Mouse (Mus musculus) neural tube, embryonic 13.5 days (tissue): Measurements from ENCODE around the gene Inhbb. TPM values are rescaled to one million over a fixed set of nuclear protein-coding genes. Genes with fewer than 3 reads are reported as not detected.

ENCODE experiments used
- ATAC-seq: fragments of 200-750 bp; cut with Nextera tagmentation; 2 replicates; pipeline ENCODE4 v1.8.0; 2017; ENCODE audit warnings: low read depth, mild to moderate bottlenecking, moderate TSS enrichment, moderate library complexity
- H3K27ac ChIP-seq: fragments of 300-500 bp; sonication (generic); replicated peaks from 2 replicates; pipeline ENCODE4 v1.5.1; 2015; ENCODE audit warnings: moderate library complexity, mild to moderate bottlenecking, inconsistent platforms
- H3K27me3 ChIP-seq: fragments of 300-500 bp; sonication (generic); 2 replicates; pipeline ENCODE4 v1.6.1; 2015; ENCODE audit warnings: mild to moderate bottlenecking, inconsistent platforms
- H3K36me3 ChIP-seq: fragments of 300-500 bp; sonication (generic); 2 replicates; pipeline ENCODE4 v1.6.1; 2015; ENCODE audit warnings: mild to moderate bottlenecking, inconsistent platforms
- H3K4me1 ChIP-seq: fragments of 300-500 bp; sonication (generic); replicated peaks from 2 replicates; pipeline ENCODE4 v1.6.1; 2015; ENCODE audit warnings: inconsistent platforms
- H3K4me2 ChIP-seq: fragments of 300-500 bp; sonication (generic); 2 replicates; pipeline ENCODE4 v1.6.1; 2015; ENCODE audit warnings: inconsistent platforms, mild to moderate bottlenecking, moderate library complexity
- H3K4me3 ChIP-seq: fragments of 300-500 bp; sonication (generic); 2 replicates; pipeline ENCODE4 v1.5.1; 2015; ENCODE audit warnings: mild to moderate bottlenecking, inconsistent platforms
- H3K9ac ChIP-seq: fragments of 300-500 bp; sonication (generic); 2 replicates; pipeline ENCODE4 v1.6.1; 2015; ENCODE audit warnings: moderate library complexity, mild to moderate bottlenecking, inconsistent platforms
- H3K9me3 ChIP-seq: fragments of 300-500 bp; sonication (generic); 2 replicates; pipeline ENCODE4 v1.6.1; 2016; ENCODE audit warnings: inconsistent platforms
- WGBS: fragments of 180-500 bp; shearing (Covaris S2); methylation state at CpG from one replicate; pipeline ENCODE4 v1.1.7; 2015; 5-methylcytosine and 5-hydroxymethylcytosine counted together
- polyA plus RNA-seq: library from polyadenylated mRNA; unstranded; fragments of >200 nt; fragmentation: Nextera tagmentation; extraction: Ambion mirVana; gene quantifications from 2 replicates; pipeline ENCODE4 v1.2.1, GENCODE M21; 2015

The Inhbb gene
- polyA plus RNA-seq, 1 experiment from 2014 or later = 2.4 TPM

- Histone ChIP-seq H3K27me3 (peaks cover 89% of the 10 kb centered on the region), H3K9ac (no peak overlapping the region), H3K27ac (no peak overlapping the region), H3K4me2 (peak overlapping the region; percentile 98), H3K36me3 (no peaks in the 10 kb centered on the region), H3K4me3 (no peak overlapping the region), H3K9me3 (no peaks in the 10 kb centered on the region), H3K4me1 (peaks cover 67% of the 10 kb centered on the region)
- ATAC-seq = no peak
- 75% methylated on average over 8 of the region's 8 CpGs for WGBS
Observed at GRCm38 (mm10) chr1:119417991-119418390, 4.1 kb downstream of the Inhbb start.

DNA sequence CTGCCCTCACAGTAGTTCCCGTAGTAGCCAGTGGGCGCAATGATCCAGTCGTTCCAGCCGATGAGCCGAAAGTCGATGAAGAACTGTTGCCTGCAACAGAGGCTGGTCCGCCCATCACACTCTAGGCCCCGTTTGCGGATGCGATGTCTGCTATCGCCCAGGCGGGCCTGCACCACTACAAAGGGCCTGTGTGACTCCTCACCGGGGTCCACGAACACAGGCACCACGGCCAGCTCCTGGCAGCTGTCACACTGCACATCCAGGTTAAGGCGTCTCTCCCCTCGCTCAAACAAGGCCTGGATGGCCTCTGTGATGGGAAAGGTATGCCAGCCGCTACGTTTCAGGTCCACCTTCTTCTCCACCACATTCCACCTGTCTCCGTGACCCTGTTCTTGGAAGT lies 4.5 kb downstream of the Inhbb start:
- no peak overlapping the region for H3K4me2 ChIP-seq
- no peak for ATAC-seq
- peaks cover 62% of the 10 kb centered on the region for H3K4me1 ChIP-seq
- H3K27ac ChIP-seq = no peak overlapping the region
- peaks cover 89% of the 10 kb centered on the region for H3K27me3 ChIP-seq
- no peaks in the 10 kb centered on the region for H3K9me3 ChIP-seq
- H3K4me3 ChIP-seq = no peak overlapping the region
- H3K9ac ChIP-seq = no peak overlapping the region
- 81% methylated on average over 20 of the region's 20 CpGs for whole genome bisulfite sequencing
- no peaks in the 10 kb centered on the region for H3K36me3 ChIP-seq

DNA sequence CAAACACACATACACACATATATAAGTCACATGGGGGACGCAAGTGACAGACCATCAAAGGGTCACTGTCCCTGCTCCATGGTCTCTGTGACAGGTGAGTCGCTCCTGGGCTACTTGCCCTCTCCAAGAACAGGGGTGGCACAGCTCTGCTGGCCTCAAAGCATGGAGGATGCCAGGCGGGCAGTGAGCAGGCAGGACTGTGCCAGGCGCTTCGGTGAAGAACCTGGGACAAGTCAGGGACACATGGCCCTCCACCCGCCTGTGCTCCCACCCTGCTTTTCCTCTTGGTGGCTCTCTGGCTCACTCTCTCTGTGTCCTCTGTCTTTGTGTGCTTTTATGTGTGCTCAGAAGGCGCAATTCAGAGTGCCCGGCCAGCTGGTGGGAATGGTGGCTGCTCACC lies 5.4 kb downstream of the Inhbb start:
- H3K27ac ChIP-seq = 0 out of 2 replicates have a peak overlapping the region, but pooled peaks have one; percentile 5
- no peak overlapping the region for H3K4me3 ChIP-seq
- H3K4me2 ChIP-seq = no peak overlapping the region
- peaks cover 53% of the 10 kb centered on the region for H3K4me1 ChIP-seq
- H3K9me3 ChIP-seq = no peaks in the 10 kb centered on the region
- WGBS = 57% methylated on average over 8 of the region's 8 CpGs
- no peak overlapping the region for H3K9ac ChIP-seq
- 0 out of 2 replicates have a peak, but pooled peaks have one; percentile 2 for ATAC-seq
- H3K36me3 ChIP-seq = no peaks in the 10 kb centered on the region
- peaks cover 81% of the 10 kb centered on the region for H3K27me3 ChIP-seq

DNA sequence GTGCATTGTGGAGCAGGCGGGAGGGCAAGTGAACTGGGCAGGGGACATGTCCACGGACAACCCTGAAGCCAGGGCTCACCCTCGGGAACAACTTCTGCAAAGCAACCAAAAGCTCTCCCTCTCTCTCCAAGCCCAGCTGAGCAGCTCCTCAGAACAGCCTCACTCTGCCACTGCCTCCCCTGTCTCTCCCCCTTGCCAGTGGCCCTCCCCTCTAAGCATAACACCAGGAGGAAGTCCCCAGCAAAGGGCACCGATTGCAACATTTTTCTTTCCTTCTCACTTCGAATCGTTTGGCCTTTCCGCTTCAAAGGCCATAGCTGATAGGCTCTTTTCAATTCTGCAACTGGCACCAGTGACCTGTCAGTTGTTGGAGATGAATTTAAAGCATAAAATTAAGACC lies 5.9 kb downstream of the Inhbb start:
- Histone ChIP-seq H3K27me3 (peaks cover 76% of the 10 kb centered on the region), H3K4me1 (peaks cover 49% of the 10 kb centered on the region), H3K36me3 (no peaks in the 10 kb centered on the region), H3K4me3 (no peak overlapping the region), H3K9me3 (no peaks in the 10 kb centered on the region), H3K4me2 (no peak overlapping the region), H3K27ac (no peak overlapping the region), H3K9ac (no peak overlapping the region)
- 64% methylated on average over 7 of the region's 7 CpGs for WGBS
- no peak for ATAC-seq

- Histone ChIP-seq H3K36me3 (no peaks in the 10 kb centered on the region), H3K4me2 (no peak overlapping the region), H3K27me3 (peaks cover 69% of the 10 kb centered on the region), H3K9me3 (no peaks in the 10 kb centered on the region), H3K9ac (no peak overlapping the region), H3K4me3 (no peak overlapping the region), H3K27ac (no peak overlapping the region), H3K4me1 (peaks cover 39% of the 10 kb centered on the region)
- 78% methylated on average over 8 of the region's 8 CpGs for WGBS
- ATAC-seq = no peak
Observed at GRCm38 (mm10) chr1:119415151-119415550, 6.9 kb downstream of the Inhbb start.

- Histone ChIP-seq H3K4me3 (no peak overlapping the region), H3K36me3 (no peaks in the 10 kb centered on the region), H3K9ac (no peak overlapping the region), H3K9me3 (no peaks in the 10 kb centered on the region), H3K27me3 (peaks cover 34% of the 10 kb centered on the region), H3K4me2 (no peak overlapping the region), H3K27ac (no peak overlapping the region), H3K4me1 (peaks cover 19% of the 10 kb centered on the region)
- 83% methylated on average over 5 of the region's 5 CpGs for WGBS
- no peak for ATAC-seq
Observed at GRCm38 (mm10) chr1:119410661-119411060, 11.4 kb downstream of the Inhbb start.

DNA sequence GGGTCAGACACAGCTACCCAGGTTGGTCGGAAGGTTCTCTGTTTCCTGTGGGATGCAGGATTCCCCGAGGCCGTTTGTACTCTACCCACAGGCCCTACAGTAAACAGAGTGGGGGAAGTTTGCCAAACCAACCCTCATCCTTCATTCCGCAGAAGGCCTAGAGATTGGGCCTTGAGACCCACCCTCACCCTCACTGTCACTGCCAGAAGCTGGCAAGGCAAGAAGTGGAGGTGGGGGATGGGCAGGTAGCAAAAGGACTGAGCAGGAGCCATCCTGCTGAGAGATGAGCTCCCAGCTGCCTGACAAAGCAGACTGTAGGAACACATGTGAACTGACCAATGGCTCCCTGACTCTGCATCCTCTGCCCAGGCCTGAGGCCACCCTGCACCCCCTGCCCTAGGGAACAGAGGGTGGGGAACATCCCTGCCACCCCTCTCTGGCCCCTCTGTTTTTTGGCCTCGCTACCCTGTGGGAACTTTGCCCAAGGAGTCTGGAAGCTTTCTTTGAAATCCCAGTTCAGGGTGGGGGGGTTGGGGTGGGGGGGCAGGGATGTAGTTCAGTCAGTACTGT lies 12.4 kb downstream of the Inhbb start:
- Histone ChIP-seq H3K9me3 (no peaks in the 10 kb centered on the region), H3K9ac (no peak overlapping the region), H3K36me3 (no peaks in the 10 kb centered on the region), H3K27ac (no peak overlapping the region), H3K4me1 (peaks cover 19% of the 10 kb centered on the region), H3K4me3 (no peak overlapping the region), H3K4me2 (no peak overlapping the region), H3K27me3 (peaks cover 27% of the 10 kb centered on the region)
- peak; percentile 54; the same call in 1 of the 2 replicates for ATAC-seq
- WGBS = 66% methylated on average over 5 of the region's 5 CpGs

DNA sequence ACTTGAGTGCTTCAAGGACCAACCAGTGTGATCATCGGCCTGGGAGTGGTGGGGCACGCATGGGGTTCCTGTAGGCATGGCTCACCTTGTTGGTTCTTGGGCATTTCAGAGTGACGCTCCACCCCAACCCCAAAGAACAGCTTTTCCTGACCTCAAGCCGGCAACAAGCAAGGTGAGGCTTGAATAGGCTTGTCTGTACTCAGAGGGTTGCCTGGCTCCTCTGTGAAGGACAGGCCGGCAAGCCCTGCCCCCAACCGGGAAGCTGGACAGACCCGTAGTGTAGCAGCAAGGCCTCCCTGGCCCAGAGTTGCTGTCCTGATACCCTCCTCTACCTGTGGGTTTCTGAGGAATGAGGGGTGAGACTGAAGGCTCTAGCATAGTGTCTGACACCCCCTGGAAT lies 12.9 kb downstream of the Inhbb start:
- ATAC-seq = 0 out of 2 replicates have a peak, but pooled peaks have one; percentile 7
- peaks cover 19% of the 10 kb centered on the region for H3K4me1 ChIP-seq
- whole genome bisulfite sequencing = 82% methylated on average over 7 of the region's 7 CpGs
- no peak overlapping the region for H3K27ac ChIP-seq
- no peaks in the 10 kb centered on the region for H3K9me3 ChIP-seq
- H3K4me3 ChIP-seq = no peak overlapping the region
- H3K27me3 ChIP-seq = peaks cover 22% of the 10 kb centered on the region
- H3K4me2 ChIP-seq = no peak overlapping the region
- no peak overlapping the region for H3K9ac ChIP-seq
- no peaks in the 10 kb centered on the region for H3K36me3 ChIP-seq

DNA sequence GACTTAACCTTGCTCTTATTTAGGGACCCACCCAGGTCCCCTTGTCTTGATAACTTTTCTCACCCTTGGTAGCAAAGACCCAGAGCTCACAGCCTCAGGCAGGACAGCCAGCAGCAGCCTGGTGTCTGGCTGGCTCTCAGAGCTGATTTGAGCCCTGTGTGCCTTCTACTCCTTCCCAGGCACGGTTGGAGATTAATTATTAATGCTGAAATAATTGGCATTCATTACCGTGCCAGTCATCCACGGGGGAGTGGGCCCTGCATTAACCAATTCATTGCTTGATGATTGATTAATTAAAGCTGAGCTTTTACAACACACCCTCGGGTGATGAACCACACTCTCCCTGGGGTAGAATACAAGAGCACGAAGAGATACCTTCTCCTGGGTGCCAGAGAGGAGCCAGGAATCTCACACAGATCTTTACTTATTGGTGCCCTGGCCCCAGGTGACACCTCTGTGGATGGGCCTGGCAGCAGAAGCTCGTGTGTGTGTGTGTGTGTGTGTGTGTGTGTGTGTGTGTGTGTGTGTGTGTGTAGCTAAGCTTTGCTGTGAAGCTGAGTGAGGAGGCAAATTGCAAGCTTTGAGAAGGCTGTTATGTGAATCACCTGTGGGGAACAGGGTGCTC lies 14.2 kb downstream of the Inhbb start:
- ATAC-seq = peak; percentile 47
- H3K27me3 ChIP-seq = peaks cover 12% of the 10 kb centered on the region
- H3K4me2 ChIP-seq = no peak overlapping the region
- H3K27ac ChIP-seq = no peak overlapping the region
- no peak overlapping the region for H3K4me3 ChIP-seq
- no peak overlapping the region for H3K9ac ChIP-seq
- H3K9me3 ChIP-seq = no peaks in the 10 kb centered on the region
- WGBS = 18% methylated on average over 6 of the region's 6 CpGs
- H3K36me3 ChIP-seq = no peaks in the 10 kb centered on the region
- H3K4me1 ChIP-seq = peaks cover 19% of the 10 kb centered on the region

- WGBS = 44% methylated on average over 3 of the region's 3 CpGs
- Histone ChIP-seq H3K4me2 (no peak overlapping the region), H3K9me3 (no peaks in the 10 kb centered on the region), H3K27me3 (peaks cover 7% of the 10 kb centered on the region), H3K36me3 (no peaks in the 10 kb centered on the region), H3K4me1 (peaks cover 16% of the 10 kb centered on the region), H3K9ac (no peak overlapping the region), H3K27ac (no peak overlapping the region), H3K4me3 (no peak overlapping the region)
- no peak for ATAC-seq
Observed at GRCm38 (mm10) chr1:119404798-119405197, 17.2 kb downstream of the Inhbb start.

- H3K9me3 ChIP-seq = no peaks in the 10 kb centered on the region
- no peak overlapping the region for H3K4me2 ChIP-seq
- 81% methylated on average over 4 of the region's 4 CpGs for WGBS
- H3K9ac ChIP-seq = no peak overlapping the region
- no peaks in the 10 kb centered on the region for H3K36me3 ChIP-seq
- no peak overlapping the region for H3K27ac ChIP-seq
- no peak for ATAC-seq
- H3K27me3 ChIP-seq = peaks cover 7% of the 10 kb centered on the region
- H3K4me3 ChIP-seq = no peak overlapping the region
- H3K4me1 ChIP-seq = peaks cover 11% of the 10 kb centered on the region
Observed at GRCm38 (mm10) chr1:119404341-119404740, 17.7 kb downstream of the Inhbb start.

GRCm38 (mm10) chr1:119401249-119401648 lies 20.8 kb downstream of the Inhbb start:
- 70% methylated on average over 4 of the region's 4 CpGs for WGBS
- no peaks in the 10 kb centered on the region for H3K9me3 ChIP-seq

DNA sequence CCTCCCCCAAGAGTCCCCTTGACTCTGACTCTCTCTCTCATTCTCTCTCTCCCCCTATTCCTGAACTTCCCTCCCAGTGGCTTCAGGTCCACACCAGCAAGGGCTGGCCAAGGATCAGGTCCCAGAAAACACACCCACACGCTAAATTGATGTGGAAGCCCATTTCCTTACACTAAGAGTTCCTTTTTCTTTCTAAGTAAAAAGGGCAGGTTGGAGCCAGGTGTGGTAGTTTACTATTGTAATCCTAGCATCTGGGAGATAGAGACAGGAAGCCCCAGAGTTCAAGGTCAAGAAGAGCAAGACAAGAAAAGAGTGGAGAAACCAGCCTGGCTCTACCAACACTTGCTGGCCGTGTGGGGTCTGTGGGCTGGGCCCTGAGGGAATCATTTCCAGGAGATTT lies 23.4 kb downstream of the Inhbb start:
- H3K27ac ChIP-seq = no peak overlapping the region
- WGBS = 69% methylated on average over 2 of the region's 2 CpGs
- H3K36me3 ChIP-seq = no peaks in the 10 kb centered on the region
- no peaks in the 10 kb centered on the region for H3K9me3 ChIP-seq
- no peaks in the 10 kb centered on the region for H3K4me1 ChIP-seq
- H3K27me3 ChIP-seq = no peaks in the 10 kb centered on the region
- H3K4me2 ChIP-seq = no peak overlapping the region
- ATAC-seq = no peak
- no peak overlapping the region for H3K9ac ChIP-seq
- no peak overlapping the region for H3K4me3 ChIP-seq

More at GRCm38 (mm10) chr1:119401249-119401648, 20.8 kb downstream of the Inhbb start:
- Histone ChIP-seq H3K36me3 (no peaks in the 10 kb centered on the region), H3K4me3 (no peak overlapping the region), H3K27me3 (no peaks in the 10 kb centered on the region), H3K4me1 (no peaks in the 10 kb centered on the region), H3K27ac (no peak overlapping the region), H3K9ac (no peak overlapping the region), H3K4me2 (no peak overlapping the region)
- ATAC-seq = no peak
